Mouse (Mus musculus): Measurements from ENCODE around the gene Ankrd12. TPM values are rescaled to one million over a fixed set of nuclear protein-coding genes. Genes with fewer than 3 reads are reported as not detected.
"Not testable (repeated sequence)": the region's sequence is repeated elsewhere in the genome, so short reads cannot be mapped to it uniquely, and the experiment has no call there.

Ankrd12 gene
- total RNA-seq, 2 experiments from 2014 or later, result 23.4 to 27.9 TPM

DNA sequence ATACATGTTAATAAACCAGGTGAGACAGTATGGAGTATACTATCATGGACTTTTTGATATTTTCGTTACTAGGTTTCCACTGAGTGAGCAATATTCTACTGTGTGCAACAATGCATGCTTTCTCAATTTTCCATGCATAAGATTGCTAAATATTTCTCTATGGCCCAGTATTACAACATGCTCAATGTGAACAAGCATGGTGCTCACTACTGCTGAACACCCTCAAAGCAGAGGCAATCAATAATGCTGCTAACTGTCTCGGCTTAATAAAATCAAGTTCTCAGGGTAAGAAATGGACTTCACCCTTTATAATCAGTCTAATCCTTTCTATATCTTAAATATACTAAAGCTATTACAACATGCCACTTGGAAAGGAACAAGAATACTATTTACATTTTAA, 69.4 kb downstream of the Ankrd12 start:
- intact Hi-C loops (cut with DNase I), result no loop called here
- no peak for DNase-seq

DNA sequence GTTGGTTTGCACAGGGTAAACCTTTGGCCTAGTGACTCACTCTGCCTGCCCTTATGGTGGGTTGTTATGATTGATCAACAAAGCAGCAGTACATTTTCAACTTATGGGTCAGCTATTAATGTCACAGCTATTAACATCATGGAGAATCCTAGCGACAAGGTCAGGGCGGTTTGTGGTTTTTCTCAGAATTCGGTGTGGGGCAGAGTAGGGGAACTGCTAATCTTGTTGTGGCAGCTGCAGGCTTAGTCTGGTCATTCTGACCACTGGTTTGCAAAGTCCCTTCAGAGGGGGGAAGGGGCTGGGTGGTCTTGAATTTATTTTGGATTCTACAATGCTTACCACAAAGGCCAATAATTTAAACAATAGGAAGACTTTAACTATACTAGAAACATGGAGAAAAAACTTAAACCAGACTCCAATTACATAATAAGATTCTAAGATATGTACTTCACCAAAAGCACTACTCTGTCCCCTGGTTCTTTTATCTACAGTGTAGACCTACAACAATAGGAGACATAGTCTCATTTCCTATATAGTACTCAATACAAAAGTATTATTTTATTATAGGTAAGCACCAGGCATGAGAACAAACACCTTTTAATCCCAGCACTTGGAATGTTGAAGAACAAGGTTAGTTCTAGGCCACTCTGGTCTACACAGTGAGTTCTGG, 88.6 kb downstream of the Ankrd12 start:
- no peak for DNase-seq
- intact Hi-C loops (cut with DNase I), result no loop called here

DNA sequence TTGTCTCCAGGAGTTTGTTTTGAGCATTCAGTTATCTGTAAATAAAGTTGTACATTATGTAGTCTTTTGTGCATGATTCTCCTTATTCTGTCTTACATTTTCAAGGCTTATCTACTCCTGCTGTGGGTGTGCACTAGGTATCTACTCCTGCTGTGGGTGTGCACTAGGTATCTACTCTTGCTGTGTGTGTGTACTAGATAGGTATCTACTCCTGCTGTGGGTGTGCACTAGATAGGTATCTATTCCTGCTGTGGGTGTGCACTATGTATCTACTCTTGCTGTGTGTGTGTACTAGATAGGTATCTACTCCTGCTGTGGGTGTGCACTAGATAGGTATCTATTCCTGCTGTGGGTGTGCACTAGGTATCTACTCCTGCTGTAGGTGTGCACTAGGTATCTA, 100.2 kb downstream of the Ankrd12 start:
- DNase-seq; intact Hi-C loops (cut with DNase I): not testable (repeated sequence)

DNA sequence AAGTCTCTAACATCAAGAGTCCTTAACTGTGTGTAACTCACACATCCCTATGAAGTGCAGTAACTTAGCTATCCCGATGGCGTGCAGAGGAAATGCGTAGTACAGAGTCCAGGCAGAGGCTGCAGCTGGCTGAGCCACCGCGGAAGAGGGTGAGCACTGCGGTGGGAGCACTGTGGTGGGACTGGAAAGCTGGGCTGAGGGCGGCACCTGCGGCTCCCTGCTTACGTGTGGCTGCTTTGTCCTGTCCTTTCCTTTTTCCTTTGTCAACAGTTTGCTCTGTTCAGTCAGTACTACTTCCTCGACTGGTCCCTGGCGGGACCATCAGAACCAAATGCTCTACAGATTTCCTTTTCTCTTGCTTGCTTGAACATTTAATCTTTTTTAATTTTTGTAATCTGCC, 109.1 kb downstream of the Ankrd12 start:
- intact Hi-C loops (cut with DNase I), result no loop called here

DNA sequence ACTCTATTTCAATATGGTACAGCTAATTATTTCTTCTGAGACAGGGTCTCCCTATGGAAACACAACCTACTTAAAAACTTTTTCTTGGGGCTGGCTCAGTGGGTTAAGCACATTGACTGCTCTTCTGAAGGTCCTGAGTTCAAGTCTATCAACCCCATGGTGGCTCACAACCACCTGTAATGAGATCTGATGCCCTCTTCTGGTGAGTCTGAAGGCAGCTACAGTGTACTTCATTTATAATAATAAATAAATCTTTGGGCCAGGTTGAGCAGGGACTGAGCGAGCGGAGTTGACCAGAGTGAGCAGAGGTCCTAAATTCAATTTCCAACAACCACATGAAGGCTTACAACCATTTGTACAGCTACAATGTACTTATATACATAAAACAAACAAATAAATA, 114.6 kb downstream of the Ankrd12 start:
- intact Hi-C loops (cut with DNase I), result no loop called here
- DNase-seq, result no peak

More for the DNA sequence above, 109.1 kb downstream of the Ankrd12 start:
- DNase-seq, result no peak

DNA sequence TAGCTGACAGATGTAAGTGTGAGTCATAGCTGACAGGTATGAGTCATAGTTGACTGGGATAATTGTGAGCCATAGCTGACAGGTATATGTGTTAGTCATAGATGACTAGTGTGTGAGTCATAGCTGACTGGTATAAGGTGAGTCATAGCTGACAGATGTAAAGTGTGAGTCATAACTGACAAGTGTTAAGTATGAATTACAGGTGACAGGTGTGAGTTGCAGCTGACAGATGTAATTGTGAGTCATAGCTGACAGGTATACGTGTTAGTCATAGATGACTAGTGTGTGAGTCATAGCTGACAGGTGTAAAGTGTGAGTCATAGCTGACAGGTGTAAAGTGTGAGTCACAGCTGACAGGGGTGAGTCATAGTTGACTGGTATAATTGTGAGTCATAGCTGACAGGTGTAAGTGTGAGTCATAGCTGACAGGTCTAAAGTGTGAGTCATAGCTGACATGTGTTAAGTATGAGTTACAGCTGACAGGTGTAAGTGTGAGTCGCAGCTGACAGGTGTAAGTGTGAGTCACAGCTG, 115.2 kb downstream of the Ankrd12 start:
- intact Hi-C loops (cut with DNase I), result no loop called here
- DNase-seq, result no peak

DNA sequence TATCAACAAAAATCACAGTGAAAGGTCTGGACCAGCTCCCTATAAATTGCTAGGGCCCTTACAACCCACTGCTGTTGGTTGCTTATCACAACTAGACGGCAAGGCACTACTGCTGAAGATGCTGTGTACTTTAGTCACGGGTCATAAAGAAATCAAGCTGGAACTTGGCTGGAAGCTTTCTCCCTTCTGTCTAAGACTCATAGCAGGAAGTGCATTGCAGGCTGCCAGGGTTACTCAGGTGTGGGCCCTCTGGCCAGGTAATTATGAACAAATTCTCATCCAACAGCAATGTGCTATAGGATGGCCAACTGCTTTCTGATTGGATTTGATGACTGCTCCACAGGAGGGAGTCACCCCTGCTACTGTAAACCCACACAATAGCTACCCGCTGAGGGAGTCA, 117.9 kb downstream of the Ankrd12 start:
- intact Hi-C loops (cut with DNase I), result no loop called here
- no peak for DNase-seq

DNA sequence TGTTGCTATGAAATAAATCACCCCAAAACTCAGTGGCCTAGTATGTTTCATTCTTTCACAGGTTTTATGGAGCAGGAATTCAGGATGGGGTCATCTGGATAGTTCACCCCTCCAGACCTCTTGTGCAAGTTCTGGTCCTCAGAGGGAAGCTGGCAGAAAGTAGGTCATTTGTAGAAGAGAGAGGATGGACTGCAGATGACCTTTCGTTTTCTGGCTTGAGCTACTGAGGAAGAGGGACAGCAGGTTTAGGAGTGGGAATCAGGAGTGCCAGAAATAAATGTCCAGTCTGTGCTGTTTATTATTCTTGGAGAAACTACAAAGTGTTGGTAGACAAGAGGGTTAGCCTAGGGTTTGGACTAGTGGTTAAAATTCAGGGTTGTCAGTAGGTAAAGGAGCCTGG, 118.5 kb downstream of the Ankrd12 start:
- intact Hi-C loops (cut with DNase I), result no loop called here

DNA sequence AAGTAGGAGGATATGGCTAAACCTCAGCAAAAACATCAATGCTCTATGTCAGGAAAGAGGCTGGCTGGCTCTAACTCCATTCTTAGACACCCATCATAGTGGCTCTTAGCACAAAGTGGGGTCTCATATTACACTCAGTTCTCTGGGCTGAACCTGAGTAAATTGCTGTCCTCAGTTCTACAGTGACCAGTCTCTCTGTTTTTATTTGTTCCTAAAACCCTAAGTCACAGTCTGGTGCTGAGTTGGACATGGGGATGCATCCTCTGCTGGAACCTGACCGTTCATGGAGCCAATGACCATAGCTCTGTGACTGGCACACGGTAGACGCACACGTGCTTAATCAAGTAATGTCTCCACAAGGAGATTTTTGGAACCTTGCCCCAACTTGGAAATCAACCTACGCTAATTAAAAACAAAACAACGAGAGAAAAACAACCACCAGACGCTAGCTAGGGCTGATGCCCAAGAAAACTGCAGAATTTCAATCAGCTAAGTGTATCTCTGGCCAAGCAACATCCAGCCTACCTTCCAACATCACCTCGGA, 119.0 kb downstream of the Ankrd12 start:
- no peak for DNase-seq
- intact Hi-C loops (cut with DNase I), result no loop called here

More for the DNA sequence above, 118.5 kb downstream of the Ankrd12 start:
- DNase-seq, result no peak

DNA sequence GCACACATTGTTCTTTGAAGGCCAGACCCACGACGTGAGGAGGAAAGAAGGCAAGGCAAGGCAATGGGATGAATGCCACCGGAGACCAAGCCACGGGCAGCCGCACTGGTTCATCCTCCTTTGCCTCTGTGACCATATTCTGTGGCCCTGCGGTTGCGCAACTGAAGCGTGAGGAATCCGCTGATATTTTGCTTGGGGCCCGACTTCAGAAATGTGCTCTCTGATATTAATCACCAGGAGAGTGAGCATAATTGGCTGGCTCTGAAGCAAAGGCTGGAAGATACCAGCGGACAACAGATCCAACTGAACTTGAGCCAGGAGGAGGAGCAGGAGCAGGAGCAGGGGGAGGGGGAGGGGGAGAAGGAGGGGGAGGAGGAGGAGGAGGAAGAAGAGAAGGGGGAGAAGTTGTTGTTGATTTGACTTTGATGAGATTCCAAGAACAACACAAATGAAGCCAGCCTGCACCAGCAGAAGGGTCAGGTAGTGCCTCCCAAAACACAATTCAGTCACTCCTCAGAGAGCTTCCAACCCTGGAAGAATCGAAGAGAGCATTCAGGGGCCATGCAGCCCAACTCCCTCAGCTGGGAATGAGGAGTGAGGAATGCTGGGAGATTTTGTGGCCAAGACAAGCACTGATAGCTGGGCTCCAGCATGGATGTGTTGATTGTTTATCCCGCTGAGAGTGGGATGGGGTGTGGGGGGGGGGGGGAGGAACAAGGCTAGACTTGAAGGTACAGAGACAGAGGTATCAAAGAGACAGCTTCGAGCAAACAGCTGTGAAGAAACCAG, 119.7 kb downstream of the Ankrd12 start:
- intact Hi-C loops (cut with DNase I), result no loop called here
- peak; percentile 56 to 58 for DNase-seq

DNA sequence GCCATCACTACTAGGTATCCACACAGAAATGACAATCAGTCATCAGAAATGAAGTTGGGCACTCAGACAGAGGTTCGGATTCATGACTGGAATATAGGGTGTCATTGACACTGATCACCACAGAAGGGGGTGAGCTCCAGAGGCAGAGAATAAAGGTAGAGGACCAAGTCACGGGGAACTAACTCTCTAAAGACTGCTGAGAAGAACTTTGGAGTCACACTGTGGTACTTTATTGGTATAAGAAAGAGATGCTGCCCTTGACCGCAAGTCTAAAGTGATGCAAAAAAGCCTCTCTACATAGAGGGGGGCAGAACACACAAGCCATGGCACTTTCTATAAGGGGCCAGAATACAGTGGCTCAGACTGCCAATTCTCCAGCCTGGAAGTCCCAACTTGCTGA, 120.7 kb downstream of the Ankrd12 start:
- intact Hi-C loops (cut with DNase I), result no loop called here
- DNase-seq, result no peak

DNA sequence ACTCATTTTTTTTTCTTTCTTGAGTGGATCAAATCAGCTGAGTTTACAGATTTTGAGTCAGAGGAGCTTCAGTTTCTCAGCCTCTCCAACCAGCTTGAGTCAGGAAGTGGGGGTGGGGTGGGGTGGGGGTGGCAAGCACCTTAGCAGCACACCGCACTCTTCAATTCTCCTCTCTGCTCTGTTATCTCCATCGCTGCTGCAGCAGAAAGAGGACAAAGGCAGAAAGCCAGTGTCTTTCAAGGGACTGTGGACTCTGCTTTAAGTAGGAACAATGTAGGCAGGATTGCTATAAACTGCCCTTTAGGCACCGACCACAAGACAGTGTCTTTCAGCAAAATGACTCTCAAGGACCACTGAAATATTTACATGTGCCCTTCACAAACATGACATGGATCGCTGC, 122.9 kb downstream of the Ankrd12 start:
- DNase-seq, result no peak
- intact Hi-C loops (cut with DNase I), result loop anchor here (2.0 to 5.0 kb wide), 5 partner anchors 37 to 167 kb away; no protein-coding TSS in a partner anchor

DNA sequence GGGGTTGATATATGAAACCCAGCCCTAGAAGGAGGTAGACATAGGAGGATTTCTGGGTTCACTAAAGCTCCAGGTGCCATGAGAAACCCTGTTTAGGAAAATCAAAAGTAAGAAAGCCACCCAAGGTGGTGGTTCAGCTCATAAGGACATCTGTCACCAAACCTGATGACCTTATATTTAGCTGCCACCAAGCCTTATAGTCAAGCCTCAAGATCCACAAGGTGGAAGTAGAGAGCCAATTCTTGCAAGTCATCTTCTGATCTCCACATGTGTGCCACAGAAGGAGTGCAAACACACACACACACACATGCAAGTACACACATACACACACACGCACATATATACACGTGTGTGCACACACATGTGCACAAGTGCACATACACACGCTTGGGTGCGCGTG, 124.8 kb downstream of the Ankrd12 start:
- intact Hi-C loops (cut with DNase I), result loop anchor here (2.0 to 5.0 kb wide), 5 partner anchors 35 to 165 kb away; no protein-coding TSS in a partner anchor
- no peak for DNase-seq

DNA sequence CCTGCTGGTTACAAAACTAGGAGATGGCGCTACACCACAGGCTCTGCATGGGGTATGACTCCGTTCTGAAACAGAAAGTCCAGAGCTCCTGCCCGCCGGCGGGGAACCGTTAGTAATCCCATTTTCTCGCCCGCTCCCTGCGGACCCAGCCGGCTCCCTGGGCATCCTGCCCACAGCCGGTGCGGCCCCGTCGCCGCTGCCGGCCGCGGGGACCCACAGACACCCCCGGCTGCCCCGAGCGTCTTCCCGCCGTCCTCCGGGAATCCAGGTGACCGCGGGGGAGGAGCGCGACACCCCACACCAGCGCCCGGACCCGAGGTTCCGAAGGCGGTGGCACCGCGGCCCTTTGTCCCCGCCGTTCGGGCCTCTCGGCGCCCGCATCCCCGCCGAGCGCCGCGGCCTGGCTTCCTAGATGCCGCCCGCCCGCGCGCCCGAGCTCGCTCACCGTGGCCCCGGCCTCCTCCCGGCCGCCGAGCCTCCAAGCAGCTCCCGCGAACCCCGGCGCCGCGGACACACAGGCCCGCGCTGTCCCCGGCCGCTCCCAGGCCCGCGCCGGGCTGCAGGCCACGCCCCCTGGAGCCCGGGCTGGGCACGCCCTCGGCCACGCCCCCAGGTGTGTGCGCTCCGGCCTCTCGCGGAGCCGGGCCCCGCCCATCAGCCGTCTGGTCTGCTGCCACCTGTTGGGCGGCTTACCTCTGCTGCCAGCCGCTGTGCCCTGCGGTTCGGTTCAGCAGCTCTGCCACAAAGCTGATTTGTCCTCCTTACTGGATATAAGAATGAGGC, 126.1 kb downstream of the Ankrd12 start, which contains the start of gene Twsg1:
Twsg1 (minus strand) TSS at position 605 of the 783 bp plus-strand sequence.
- intact Hi-C loops (cut with DNase I), result loop anchor here (5.0 kb wide), 4 partner anchors 34 to 164 kb away; no protein-coding TSS in a partner anchor
- DNase-seq, result peak; percentile 96

DNA sequence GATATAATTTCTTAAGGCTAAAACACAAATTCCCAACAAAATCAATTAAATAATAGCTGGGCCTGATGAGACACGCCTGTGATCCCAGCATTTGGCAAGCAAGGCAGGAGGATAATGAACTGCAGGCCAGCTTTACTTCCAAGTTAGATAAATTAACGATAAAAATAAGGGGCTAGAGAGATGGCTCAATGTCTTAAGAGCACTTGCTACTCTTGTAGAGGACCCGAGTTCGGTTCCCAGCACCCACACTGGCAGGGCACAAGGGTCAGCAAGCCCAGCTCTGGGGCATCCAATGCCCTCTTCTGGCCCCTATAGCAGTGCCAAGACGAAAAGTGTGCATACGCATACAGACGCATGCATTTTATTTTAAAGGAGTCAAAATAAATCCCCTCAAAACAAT, 126.7 kb downstream of the Ankrd12 start:
- intact Hi-C loops (cut with DNase I), result loop anchor here (5.0 kb wide), 4 partner anchors 33 to 163 kb away; no protein-coding TSS in a partner anchor
- no peak for DNase-seq

DNA sequence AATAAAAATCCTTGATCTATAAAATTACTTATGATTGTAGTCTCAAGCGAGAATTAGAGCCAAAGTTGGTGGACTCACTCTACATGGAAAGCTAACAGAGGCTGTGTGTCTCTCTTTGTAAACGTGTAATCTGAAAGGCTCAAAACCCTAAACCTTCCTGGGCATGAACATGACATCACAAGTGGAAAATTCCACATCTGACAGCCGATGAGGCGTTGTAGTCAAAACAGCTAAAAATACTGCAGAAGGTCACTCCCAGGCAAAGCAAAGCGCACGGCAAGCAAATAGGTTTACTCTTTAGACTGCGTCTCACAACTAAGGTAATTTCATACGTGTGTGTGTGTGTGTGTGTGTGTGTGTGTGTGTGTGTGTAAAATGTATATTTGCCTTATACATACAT, 129.6 kb downstream of the Ankrd12 start:
- intact Hi-C loops (cut with DNase I), result no loop called here
- DNase-seq, result no peak

DNA sequence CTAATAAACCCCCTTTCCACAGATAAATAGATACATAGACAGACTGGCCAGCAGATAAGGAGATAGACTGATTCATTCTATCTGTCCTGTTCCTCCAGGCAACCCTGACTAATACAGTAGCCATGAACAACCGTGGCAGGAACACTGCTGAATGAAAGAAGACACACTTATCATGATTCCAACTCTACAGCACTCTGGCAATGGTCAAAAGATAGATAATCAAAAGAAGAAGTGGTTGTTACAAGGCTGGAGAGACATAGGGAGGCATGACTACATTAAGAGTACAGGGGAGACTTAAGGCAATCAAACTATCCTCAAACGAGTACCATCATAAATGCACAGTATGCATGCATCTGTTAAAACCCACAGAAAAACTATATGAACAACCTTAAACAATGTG, 131.5 kb downstream of the Ankrd12 start:
- DNase-seq, result no peak
- intact Hi-C loops (cut with DNase I), result no loop called here

DNA sequence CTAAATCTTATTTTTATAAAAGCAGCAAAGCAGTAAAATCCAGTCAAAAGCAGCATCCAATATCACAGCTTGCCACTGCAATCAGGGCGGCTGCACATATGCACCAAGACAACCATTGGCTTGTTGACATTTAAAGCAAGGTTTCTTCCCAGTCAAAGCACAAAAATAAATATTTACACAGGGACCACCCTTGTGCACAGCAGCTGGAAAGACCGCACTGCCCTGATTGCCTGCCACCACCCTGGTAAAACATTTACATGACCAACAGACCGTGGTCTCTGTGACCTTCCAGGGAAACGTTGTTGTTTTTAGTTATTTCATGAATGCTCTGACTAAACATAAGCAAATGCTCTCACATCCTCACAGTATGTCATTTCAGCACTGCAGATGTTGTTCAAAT, 134.5 kb downstream of the Ankrd12 start:
- intact Hi-C loops (cut with DNase I), result no loop called here
- DNase-seq, result no peak

DNA sequence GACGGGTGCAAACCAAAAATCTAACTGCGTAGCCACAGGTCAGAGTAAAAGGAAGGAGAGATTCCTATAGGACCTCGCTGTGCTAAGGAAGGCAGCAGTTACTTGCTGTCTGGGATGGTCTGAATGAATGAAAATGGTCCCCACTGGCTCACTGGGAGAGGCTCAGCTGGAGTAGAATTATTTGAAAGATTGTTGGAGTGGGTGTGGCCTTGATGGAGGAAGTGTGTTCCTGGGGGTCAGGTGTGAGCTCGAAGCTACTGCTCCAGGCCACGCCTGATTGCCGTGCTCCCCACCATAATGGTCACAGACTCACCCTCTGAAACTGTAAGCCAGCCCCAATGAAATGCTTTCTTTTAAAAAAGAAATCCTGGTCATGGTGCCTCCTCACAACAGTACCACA, 135.6 kb downstream of the Ankrd12 start:
- intact Hi-C loops (cut with DNase I), result no loop called here
- DNase-seq, result no peak

DNA sequence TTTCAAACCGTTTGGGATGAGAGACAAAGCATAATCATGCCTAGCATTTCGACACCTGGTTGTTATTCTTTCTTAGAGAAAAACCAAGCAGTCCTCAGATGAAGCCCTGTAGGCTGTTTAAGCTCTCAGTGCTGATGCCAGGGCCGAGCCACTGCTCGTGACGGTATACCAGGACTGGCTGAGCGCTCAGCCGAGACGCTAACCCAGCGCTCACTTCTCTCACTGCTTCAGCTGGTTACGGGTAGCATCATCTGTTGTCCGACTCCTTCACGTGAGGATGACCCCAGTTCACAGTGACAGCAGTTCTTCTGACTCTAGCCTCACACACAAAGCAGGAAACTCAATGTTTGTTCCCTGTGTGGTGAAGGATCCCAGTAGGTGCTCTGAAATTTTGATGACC, 136.7 kb downstream of the Ankrd12 start:
- DNase-seq, result no peak
- intact Hi-C loops (cut with DNase I), result no loop called here
